Mouse (Mus musculus) forebrain, postnatal 0 days (tissue): ENCODE data around the gene Slc44a1. TPM values are rescaled to one million over a fixed set of nuclear protein-coding genes. Genes with fewer than 3 reads are reported as not detected.

ENCODE experiments used
- ATAC-seq: fragments of 200-750 bp; cut with Nextera tagmentation; 2 replicates; pipeline ENCODE4 v1.8.0; 2017; ENCODE audit warnings: mild to moderate bottlenecking, moderate library complexity
- DNase-seq: peaks from one replicate; pipeline ENCODE4 v3.0.0-alpha.2; 2015
- H3K27ac ChIP-seq: fragments of 300-500 bp; sonication (generic); 2 replicates; pipeline ENCODE4 v1.5.1; 2014; ENCODE audit warnings: low read depth, mild to moderate bottlenecking, antibody characterized with exemption, low read length, moderate library complexity, mixed read lengths
- H3K27me3 ChIP-seq: fragments of 300-500 bp; sonication (generic); 2 replicates; pipeline ENCODE4 v1.6.1; 2014; ENCODE audit warnings: mild to moderate bottlenecking, low read length, mixed read lengths; ENCODE audit not compliant: insufficient read depth
- H3K36me3 ChIP-seq: fragments of 300-500 bp; sonication (generic); 2 replicates; pipeline ENCODE4 v1.6.1; 2014; ENCODE audit warnings: mild to moderate bottlenecking, moderate library complexity; ENCODE audit not compliant: insufficient read depth
- H3K4me1 ChIP-seq: fragments of 300-500 bp; sonication (generic); 2 replicates; pipeline ENCODE4 v1.6.1; 2014; ENCODE audit warnings: antibody characterized with exemption; ENCODE audit not compliant: insufficient read depth
- H3K4me2 ChIP-seq: fragments of 300-500 bp; sonication (generic); 2 replicates; pipeline ENCODE4 v1.6.1; 2014; ENCODE audit warnings: low read depth, mild to moderate bottlenecking, moderate library complexity
- H3K4me3 ChIP-seq: fragments of 300-500 bp; sonication (generic); 2 replicates; pipeline ENCODE4 v1.5.1; 2014; ENCODE audit warnings: low read depth, low read length, mixed read lengths
- H3K9ac ChIP-seq: fragments of 300-500 bp; sonication (generic); 2 replicates; pipeline ENCODE4 v1.6.1; 2014; ENCODE audit warnings: mild to moderate bottlenecking
- H3K9me3 ChIP-seq: fragments of 300-500 bp; sonication (generic); 2 replicates; pipeline ENCODE4 v1.6.1; 2016; ENCODE audit warnings: low read length
- CTCF ChIP-seq: sonication (generic); IDR thresholded peaks from 2 replicates; pipeline ENCODE4 v1.5.1; 2016; ENCODE audit warnings: antibody characterized with exemption, control low read depth, low read depth
- WGBS: fragments of 180-500 bp; shearing (Covaris S2); extraction: QIAGEN DNeasy Blood & Tissue Kit; methylation state at CpG from one replicate; pipeline ENCODE4 v1.1.7; 2014; 5-methylcytosine and 5-hydroxymethylcytosine counted together
- polyA plus RNA-seq: library from polyadenylated mRNA; unstranded; fragments of >200 nt; fragmentation: Nextera tagmentation; extraction: Ambion mirVana; gene quantifications from 2 replicates; pipeline ENCODE4 v1.2.1, GENCODE M21; 2015
- total RNA-seq: library from RNA; depleted of rRNA; stranded (reverse); fragments of >200 nt; gene quantifications from 2 replicates; pipeline ENCODE4 v1.2.3, GENCODE M21; 2014

The Slc44a1 gene
- total and polyA plus RNA-seq, 2 experiments from 2014 or later = 12.4 to 29.3 TPM

- Histone ChIP-seq H3K27ac (no peak overlapping the region), H3K9ac (no peak overlapping the region), H3K4me1 (no peaks in the 10 kb centered on the region), H3K27me3 (no peaks in the 10 kb centered on the region), H3K9me3 (no peaks in the 10 kb centered on the region), H3K36me3 (no peaks in the 10 kb centered on the region), H3K4me3 (no peak overlapping the region), H3K4me2 (no peak overlapping the region)
- TF ChIP-seq CTCF = no peak
- ATAC-seq (no peak), DNase-seq (no peak)
- WGBS = 87% methylated on average over 9 of the region's 10 CpGs
These were observed 8.5 kb upstream of the Slc44a1 start for GRCm38 (mm10) chr4:53431585-53432234.

GRCm38 (mm10) chr4:53437110-53437755 lies 3.0 kb upstream of the Slc44a1 start:
- Histone ChIP-seq H3K4me1 (0 out of 2 replicates have a peak, but pooled peaks cover 6% of the 10 kb centered on the region), H3K4me3 (no peak overlapping the region), H3K27me3 (no peaks in the 10 kb centered on the region), H3K4me2 (no peak overlapping the region), H3K9ac (no peak overlapping the region), H3K27ac (peak overlapping the region; percentile 70; the same call in 1 of the 2 replicates), H3K36me3 (no peaks in the 10 kb centered on the region), H3K9me3 (no peaks in the 10 kb centered on the region)
- no peak for DNase-seq
- 66% methylated on average over 10 of the region's 10 CpGs for WGBS
- ATAC-seq = no peak
- TF ChIP-seq CTCF = no peak

- Histone ChIP-seq H3K4me1 (0 out of 2 replicates have a peak, but pooled peaks cover 6% of the 10 kb centered on the region), H3K4me2 (no peak overlapping the region), H3K9ac (no peak overlapping the region), H3K4me3 (no peak overlapping the region), H3K36me3 (no peaks in the 10 kb centered on the region), H3K27ac (peak overlapping the region; percentile 70), H3K27me3 (no peaks in the 10 kb centered on the region), H3K9me3 (no peaks in the 10 kb centered on the region)
- no peak for TF ChIP-seq CTCF
- 54% methylated on average over 2 of the region's 2 CpGs for WGBS
- DNase-seq (peak; percentile 34), ATAC-seq (no peak)
These were observed 1.8 kb upstream of the Slc44a1 start for GRCm38 (mm10) chr4:53438386-53438785.

GRCm38 (mm10) chr4:53438836-53439480 lies 1.3 kb upstream of the Slc44a1 start:
- DNase-seq = no peak

GRCm38 (mm10) chr4:53439636-53440009 lies 590 bp upstream of the Slc44a1 start:
- Histone ChIP-seq H3K4me1 (0 out of 2 replicates have a peak, but pooled peaks cover 6% of the 10 kb centered on the region), H3K36me3 (no peaks in the 10 kb centered on the region), H3K4me3 (peak overlapping the region; percentile 58), H3K27ac (peak overlapping the region; percentile 93), H3K9me3 (no peaks in the 10 kb centered on the region), H3K27me3 (no peaks in the 10 kb centered on the region), H3K4me2 (peak overlapping the region; percentile 79), H3K9ac (peak overlapping the region; percentile 78)
- no peak for TF ChIP-seq CTCF
- DNase-seq = no peak
- WGBS = 16% methylated on average over 9 of the region's 9 CpGs
- ATAC-seq = no peak

More at GRCm38 (mm10) chr4:53438836-53439480, 1.3 kb upstream of the Slc44a1 start:
- Histone ChIP-seq H3K9me3 (no peaks in the 10 kb centered on the region), H3K9ac (0 out of 2 replicates have a peak overlapping the region, but pooled peaks have one; percentile 78), H3K36me3 (no peaks in the 10 kb centered on the region), H3K27ac (peak overlapping the region; percentile 70), H3K4me3 (no peak overlapping the region), H3K4me2 (peak overlapping the region; percentile 79), H3K27me3 (no peaks in the 10 kb centered on the region), H3K4me1 (0 out of 2 replicates have a peak, but pooled peaks cover 6% of the 10 kb centered on the region)
- ATAC-seq = no peak
- TF ChIP-seq CTCF = no peak
- WGBS = 80% methylated on average over 7 of the region's 7 CpGs

- ATAC-seq (peak; percentile 2; the same call in 1 of the 2 replicates), DNase-seq (peak; percentile 60)
- Histone ChIP-seq H3K4me2 (peak overlapping the region; percentile 79), H3K36me3 (no peaks in the 10 kb centered on the region), H3K9ac (peak overlapping the region; percentile 78), H3K27ac (peak overlapping the region; percentile 93), H3K27me3 (no peaks in the 10 kb centered on the region), H3K4me3 (peak overlapping the region; percentile 58), H3K9me3 (no peaks in the 10 kb centered on the region), H3K4me1 (0 out of 2 replicates have a peak, but pooled peaks cover 6% of the 10 kb centered on the region)
- TF ChIP-seq CTCF = no peak
- WGBS = 2% methylated on average over 43 of the region's 45 CpGs
These were observed 781 bp downstream of the Slc44a1 start for GRCm38 (mm10) chr4:53440816-53441571.
